Mouse (Mus musculus): ENCODE data around the gene Prss36. TPM values are rescaled to one million over a fixed set of nuclear protein-coding genes. Genes with fewer than 3 reads are reported as not detected.

Prss36 gene
- 1 to 10 TPM; 6.0 to 7.1 TPM for total RNA-seq (2021)
- long read RNA-seq, experiment 1, partial matches to known transcripts, result 0 of 5 reads
- long read RNA-seq, experiment 1, other reads (novel, unspliced or antisense), result 4 of 5 reads
- long read RNA-seq, experiment 2, partial matches to known transcripts, result 0 of 6 reads
- long read RNA-seq, experiment 2, other reads (novel, unspliced or antisense), result 2 of 6 reads

GRCm38 (mm10) chr7:127946470-127947023 lies at the start of gene Prss36:
Gene Prss36 (minus strand): TSS chr7:127946725.
- no peak for TF ChIP-seq CTCF (IDR thresholded peaks at IDR 0.05)
- no peak within 1 kb of the TSS for H3K27ac ChIP-seq
- intact Hi-C loops (cut with DNase I), result no loop called here
- no peak within 1 kb of the TSS for H3K4me3 ChIP-seq
- no peak for DNase-seq

- Histone ChIP-seq H3K27ac (peak within 1 kb of the TSS; percentile 48), H3K4me3 (peak within 1 kb of the TSS; percentile 61)
- intact Hi-C loops (cut with DNase I), result no loop called here
- TF ChIP-seq CTCF (IDR thresholded peaks at IDR 0.05), result no peak
- DNase-seq, result peak; percentile 50
Measured at GRCm38 (mm10) chr7:127993341-127993977, 46.9 kb upstream of the Prss36 start, which contains the start of gene Pycard. Gene Pycard (minus strand): TSS chr7:127993867.

GRCm38 (mm10) chr7:127992488-127993340 lies 46.2 kb upstream of the Prss36 start:
- no peak for TF ChIP-seq CTCF (IDR thresholded peaks at IDR 0.05)
- Histone ChIP-seq H3K4me3 (peak overlapping the region; percentile 61), H3K27ac (peak overlapping the region; percentile 48)
- no peak for DNase-seq
- intact Hi-C loops (cut with DNase I), result no loop called here

GRCm38 (mm10) chr7:127991643-127992487 lies 45.3 kb upstream of the Prss36 start:
- Histone ChIP-seq H3K27ac (no peak overlapping the region; the same call in 1 of the 2 replicates), H3K4me3 (no peak overlapping the region)
- peak; percentile 73 for TF ChIP-seq CTCF (IDR thresholded peaks at IDR 0.05)
- intact Hi-C loops (cut with DNase I), result no loop called here
- peak; percentile 68 for DNase-seq

GRCm38 (mm10) chr7:127988904-127989303 lies 42.4 kb upstream of the Prss36 start:
- intact Hi-C loops (cut with DNase I), result no loop called here
- TF ChIP-seq CTCF (IDR thresholded peaks at IDR 0.05), result no peak
- Histone ChIP-seq H3K27ac (no peak overlapping the region), H3K4me3 (no peak overlapping the region)
- no peak for DNase-seq

GRCm38 (mm10) chr7:127980606-127981005 lies 34.1 kb upstream of the Prss36 start:
- no peak for TF ChIP-seq CTCF (IDR thresholded peaks at IDR 0.05)
- DNase-seq, result no peak
- no peak overlapping the region for H3K27ac ChIP-seq
- H3K4me3 ChIP-seq, result no peak overlapping the region
- intact Hi-C loops (cut with DNase I), result loop anchor here (5.0 kb wide), 1 partner anchor 227 kb away; the partner anchor contains the start of gene Cox6a2

GRCm38 (mm10) chr7:127978856-127979255 lies 32.3 kb upstream of the Prss36 start:
- Histone ChIP-seq H3K4me3 (no peak overlapping the region), H3K27ac (no peak overlapping the region)
- no peak for DNase-seq
- TF ChIP-seq CTCF (IDR thresholded peaks at IDR 0.05), result no peak
- intact Hi-C loops (cut with DNase I), result no loop called here

- peak; percentile 38 for DNase-seq
- intact Hi-C loops (cut with DNase I), result no loop called here
- TF ChIP-seq CTCF (IDR thresholded peaks at IDR 0.05), result no peak
- 0 out of 2 replicates have a peak overlapping the region, but pooled peaks have one; percentile 7 for H3K4me3 ChIP-seq
- H3K27ac ChIP-seq, result 0 out of 2 replicates have a peak overlapping the region, but pooled peaks have one; percentile 9
Measured at GRCm38 (mm10) chr7:127974413-127974930, 27.9 kb upstream of the Prss36 start.

GRCm38 (mm10) chr7:127967922-127968828 lies 21.6 kb upstream of the Prss36 start:
- intact Hi-C loops (cut with DNase I), result no loop called here
- H3K4me3 ChIP-seq, result peak overlapping the region; percentile 100
- peak overlapping the region; percentile 98 for H3K27ac ChIP-seq
- TF ChIP-seq CTCF (IDR thresholded peaks at IDR 0.05), result no peak
- DNase-seq, result peak; percentile 90

GRCm38 (mm10) chr7:127967004-127967921 lies 20.7 kb upstream of the Prss36 start, which contains the start of gene Fus:
Gene Fus (plus strand): TSS chr7:127967457.
- Histone ChIP-seq H3K4me3 (peak within 1 kb of the TSS; percentile 100), H3K27ac (peak within 1 kb of the TSS; percentile 98)
- peak; percentile 97 for DNase-seq
- TF ChIP-seq CTCF (IDR thresholded peaks at IDR 0.05), result no peak
- intact Hi-C loops (cut with DNase I), result no loop called here
